Mouse (Mus musculus): ENCODE measurements around the gene Hivep2.

DNA sequence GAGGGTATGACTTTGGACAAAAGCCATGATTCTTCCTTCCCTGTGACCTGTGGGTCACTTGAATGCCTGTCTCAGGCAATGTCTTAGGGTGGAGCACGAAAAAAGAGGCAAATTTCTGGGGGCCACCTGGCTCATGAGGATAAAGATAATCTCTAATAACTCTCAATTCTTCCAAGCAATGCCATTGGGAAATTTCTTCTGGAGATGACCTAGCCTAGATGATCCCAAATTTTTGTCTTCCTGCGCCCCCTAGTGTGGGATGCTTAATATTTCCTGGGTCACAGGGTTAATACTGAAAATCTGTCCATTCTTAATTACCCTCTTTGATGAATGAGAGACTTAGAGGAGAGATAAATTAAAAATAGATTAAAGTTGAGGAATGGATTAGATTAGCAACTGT lies 234.4 kb downstream of the Hivep2 start:
- TF ChIP-seq POLR2A (IDR thresholded peaks at IDR 0.05; ENCODE audit: control insufficient read depth, extremely low read depth, insufficient read depth, low read length, poor library complexity): no peak
- TF ChIP-seq CTCF (IDR thresholded peaks at IDR 0.05; ENCODE audit: borderline replicate concordance, control insufficient read depth, extremely low read depth, insufficient read depth, low read length, poor library complexity): no peak
